In the genomic region with DNA sequence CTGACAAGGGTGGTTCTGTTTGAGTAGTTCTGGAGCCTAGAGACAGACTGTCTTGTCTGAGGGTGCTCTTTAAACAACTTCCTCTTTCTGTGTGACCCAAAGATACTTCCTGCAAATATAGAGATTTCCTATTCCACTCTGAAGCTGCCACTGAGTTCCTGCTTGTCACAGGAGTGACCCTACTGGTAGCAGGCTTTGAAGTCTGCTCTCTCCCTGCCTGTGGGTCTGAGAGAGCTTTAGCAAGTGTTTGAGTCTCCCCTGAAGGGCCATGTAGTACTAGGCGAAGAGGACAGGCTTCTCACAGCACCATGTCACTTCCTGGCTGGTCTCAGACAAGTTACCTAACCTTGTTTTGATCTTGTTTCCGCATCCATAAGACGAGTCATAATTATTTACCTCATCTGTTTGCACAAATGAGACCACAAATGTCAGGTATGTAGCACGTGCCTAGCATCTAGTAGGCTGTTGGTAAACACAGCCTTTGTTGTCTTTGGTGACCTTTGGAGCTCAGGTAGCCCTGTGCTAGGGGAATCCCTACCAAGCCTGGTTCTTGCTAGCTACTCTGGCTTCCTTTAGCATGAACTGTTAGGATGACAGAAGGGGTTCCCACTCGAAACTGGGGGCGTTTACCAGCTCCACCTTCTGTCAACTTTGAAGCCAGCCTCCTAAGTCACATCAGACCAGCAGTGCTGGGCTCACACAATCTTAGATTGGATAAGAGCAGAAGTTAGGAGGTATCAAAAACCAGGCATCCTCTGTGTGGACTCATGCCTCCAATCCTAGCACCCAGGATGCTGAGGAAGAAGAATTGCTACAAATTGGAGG, we compare ENCODE assay signal across 12 mouse cellular contexts. TPM values are rescaled to one million over a fixed set of nuclear protein-coding genes. Genes with fewer than 3 reads are reported as not detected.
DNase-seq lines count a peak whose midpoint lies in the region; TF ChIP-seq lines count a peak whose summit lies in the region.
"Had no signal": no experiment of that assay in that cellular context is flagged by ENCODE, and none has a peak within 500 bp of the region (broad histone marks: within the 10 kb centered on the region; RNA-seq: fewer than 3 reads in every experiment).

No protein-coding gene starts in this region.

- H3K27ac ChIP-seq in gastrocnemius, adult 2 months: peak overlapping the region; percentile 25; the same call in 1 of the 2 replicates
- H3K27ac ChIP-seq in cortical plate, adult 2 months (ENCODE audit: insufficient read depth, low read length): 0 out of 2 replicates have a peak overlapping the region, but pooled peaks have one; percentile 33
- peak overlapping the region; percentile 76 for H3K27ac ChIP-seq in macrophage
- H3K27ac ChIP-seq: limb, embryonic 10.5 days had no signal

- no peak for DNase-seq in gastrocnemius, adult 2 months
- DNase-seq in gastrocnemius, adult 18-20 months (ENCODE audit: low spot score): no peak
- DNase-seq in A20 (ENCODE audit: low read depth, low spot score): peak; percentile 84
- no peak for DNase-seq in testis, postnatal 14 days (ENCODE audit: low spot score)
- no peak for DNase-seq in urinary bladder, adult 2 months (ENCODE audit: low spot score)
- no peak for DNase-seq in kidney, adult 9 months
- DNase-seq: adrenal gland, adult 8-10 months; right cerebral cortex, postnatal 25 days had no signal

- H3K4me3 ChIP-seq in gastrocnemius, adult 2 months: no peak overlapping the region
- no peak overlapping the region for H3K4me3 ChIP-seq in cortical plate, adult 2 months (ENCODE audit: insufficient read depth, low read length)
- H3K4me3 ChIP-seq in macrophage (ENCODE audit: inconsistent target): no peak overlapping the region
- H3K4me3 ChIP-seq: limb, embryonic 10.5 days had no signal

- 21% methylated on average over 6 of the region's 6 CpGs for WGBS in macrophage (ENCODE audit: missing documents)

- no peak for TF ChIP-seq POLR2A in cortical plate, adult 2 months (IDR thresholded peaks at IDR 0.05; ENCODE audit: extremely low read depth, insufficient read depth, low read length)

- TF ChIP-seq CTCF in gastrocnemius, adult 2 months (IDR thresholded peaks at IDR 0.05): no peak
- TF ChIP-seq CTCF in cortical plate, adult 2 months (IDR thresholded peaks at IDR 0.05; ENCODE audit: extremely low read depth, insufficient read depth, low read length): no peak

- peaks cover 15% of the 10 kb centered on the region; the same call in 1 of the 2 replicates for H3K36me3 ChIP-seq in macrophage (ENCODE audit: inconsistent target)

- intact Hi-C loops in gastrocnemius, adult 2 months (cut with DNase I): no loop called here

- H3K79me2 ChIP-seq in macrophage (ENCODE audit: inconsistent target): no peaks in the 10 kb centered on the region

- H3K4me1 ChIP-seq in cortical plate, adult 2 months (ENCODE audit: control insufficient read depth, insufficient read depth, low read length): no peaks in the 10 kb centered on the region
- H3K4me1 ChIP-seq: limb, embryonic 10.5 days had no signal

RNA-seq across cellular contexts. Expression of a gene that starts 7.2 kb away (rescaled TPM):
- total RNA-seq in gastrocnemius, adult 2 months (2021): not detected
- not detected for total RNA-seq in gastrocnemius, adult 18-20 months (2021)
- polyA plus RNA-seq in cortical plate, adult 2 months (2012; rRNA removed): 0.08 and 0.15 TPM in 2 replicates
- not detected for total RNA-seq in macrophage (2018; cell fraction: chromatin; rRNA removed)
- total RNA-seq in macrophage (2018; cell fraction: cytosol; rRNA removed): not detected
- not detected for total RNA-seq in macrophage (2018; cell fraction: nucleus; rRNA removed)
- not detected in 3 replicates for polyA plus RNA-seq in macrophage (2018)
- 54.6 and 66.0 TPM in 2 replicates for polyA plus RNA-seq in urinary bladder, adult 2 months (2012; rRNA removed)
- polyA plus RNA-seq: C2C12 had no signal

RNA-seq across cellular contexts. Expression of a gene that starts 10.3 kb away (rescaled TPM):
- 10 to 100 TPM; 24.3 to 26.6 TPM for total RNA-seq in gastrocnemius, adult 2 months (2021)
- 10 to 100 TPM; 23.1 to 24.7 TPM for total RNA-seq in gastrocnemius, adult 18-20 months (2021)
- 39.1 and 44.1 TPM in 2 replicates for polyA plus RNA-seq in cortical plate, adult 2 months (2012; rRNA removed)
- total RNA-seq in macrophage (2018; cell fraction: chromatin; rRNA removed): 10 to 100 TPM; 17.7 to 79.4 (median 43.2) TPM
- 10 to 100 TPM in 24 of 26 experiments, 1 to 10 TPM in 2; 7.7 to 19.4 (median 15.1) TPM for total RNA-seq in macrophage (2018; cell fraction: cytosol; rRNA removed)
- 10 to 100 TPM in 24 of 26 experiments, 1 to 10 TPM in 2; 7.1 to 44.5 (median 20.5) TPM for total RNA-seq in macrophage (2018; cell fraction: nucleus; rRNA removed)
- 10.6 to 18.6 TPM (median 16.3 TPM) in 3 replicates for polyA plus RNA-seq in macrophage (2018)
- polyA plus RNA-seq in urinary bladder, adult 2 months (2012; rRNA removed): 27.2 and 31.9 TPM in 2 replicates

RNA-seq across cellular contexts. Expression of a gene that starts 18.8 kb away (rescaled TPM):
- total RNA-seq in gastrocnemius, adult 2 months (2021): 100 to 1,000 TPM; 169 to 177 TPM
- 100 to 1,000 TPM; 169 to 173 TPM for total RNA-seq in gastrocnemius, adult 18-20 months (2021)
- polyA plus RNA-seq in cortical plate, adult 2 months (2012; rRNA removed): 55.7 and 59.2 TPM in 2 replicates
- total RNA-seq in macrophage (2018; cell fraction: chromatin; rRNA removed): 10 to 100 TPM in 14 of 26 experiments, 1 to 10 TPM in 12; 3.3 to 27.4 (median 10.6) TPM
- total RNA-seq in macrophage (2018; cell fraction: cytosol; rRNA removed): 10 to 100 TPM; 21.4 to 35.0 (median 29.6) TPM
- 10 to 100 TPM in 15 of 26 experiments, 1 to 10 TPM in 11; 5.8 to 24.0 (median 11.3) TPM for total RNA-seq in macrophage (2018; cell fraction: nucleus; rRNA removed)
- 30.8 to 48.5 TPM (median 38.0 TPM) in 3 replicates for polyA plus RNA-seq in macrophage (2018)
- 71.8 and 76.9 TPM in 2 replicates for polyA plus RNA-seq in urinary bladder, adult 2 months (2012; rRNA removed)

RNA-seq across cellular contexts. Expression of a gene that starts 23.9 kb away (rescaled TPM):
- total RNA-seq in gastrocnemius, adult 2 months (2021): 1 to 10 TPM; 6.0 to 7.1 TPM
- total RNA-seq in gastrocnemius, adult 18-20 months (2021): 1 to 10 TPM; 6.1 to 7.1 TPM
- polyA plus RNA-seq in cortical plate, adult 2 months (2012; rRNA removed): 17.0 and 17.9 TPM in 2 replicates
- 1 to 10 TPM in 8 of 26 experiments, under 1 TPM in 5, not detected in 13; 0.79 to 2.0 (median 1.1) TPM for total RNA-seq in macrophage (2018; cell fraction: chromatin; rRNA removed)
- 1 to 10 TPM in 15 of 26 experiments, under 1 TPM in 11; 0.61 to 1.9 (median 1.1) TPM for total RNA-seq in macrophage (2018; cell fraction: cytosol; rRNA removed)
- 1 to 10 TPM in 11 of 26 experiments, under 1 TPM in 7, not detected in 8; 0.58 to 2.8 (median 1.4) TPM for total RNA-seq in macrophage (2018; cell fraction: nucleus; rRNA removed)
- 1.0 to 1.7 TPM (median 1.2 TPM) in 3 replicates for polyA plus RNA-seq in macrophage (2018)
- polyA plus RNA-seq in urinary bladder, adult 2 months (2012; rRNA removed): 10.2 and 13.5 TPM in 2 replicates

RNA-seq across cellular contexts. Expression of a gene that starts 27.2 kb away (rescaled TPM):
- total RNA-seq in gastrocnemius, adult 2 months (2021): 10 to 100 TPM in 1 of 2 experiments, 1 to 10 TPM in 1; 9.2 to 12.6 TPM
- 1 to 10 TPM; 7.5 to 9.9 TPM for total RNA-seq in gastrocnemius, adult 18-20 months (2021)
- polyA plus RNA-seq in cortical plate, adult 2 months (2012; rRNA removed): 56.8 and 67.0 TPM in 2 replicates
- total RNA-seq in macrophage (2018; cell fraction: chromatin; rRNA removed): 10 to 100 TPM in 1 of 26 experiments, 1 to 10 TPM in 6, not detected in 19; 1.0 to 14.9 (median 2.0) TPM
- 10 to 100 TPM; 16.4 to 49.8 (median 25.2) TPM for total RNA-seq in macrophage (2018; cell fraction: cytosol; rRNA removed)
- total RNA-seq in macrophage (2018; cell fraction: nucleus; rRNA removed): 10 to 100 TPM in 16 of 26 experiments, 1 to 10 TPM in 10; 2.8 to 24.2 (median 10.3) TPM
- 38.2 to 42.7 TPM (median 41.1 TPM) in 3 replicates for polyA plus RNA-seq in macrophage (2018)
- polyA plus RNA-seq in urinary bladder, adult 2 months (2012; rRNA removed): 204 and 211 TPM in 2 replicates

Comparison
In these comparisons a context has a peak if more than half of its experiments do, and no peak if none do; other contexts are left out.
1. H3K27ac ChIP-seq: peak in every context shown above with its lines; median percentile 76 in macrophage; 33 in cortical plate, adult 2 months; 25 in gastrocnemius, adult 2 months.
2. RNA of a gene that starts 7.2 kb away (polyA plus RNA-seq): 54.6 to 66.0 TPM in urinary bladder, adult 2 months; 0.08 to 0.15 TPM in cortical plate, adult 2 months and not detected in macrophage; every median in the first group is over 10 times any median in the second.